Mouse (Mus musculus) heart, postnatal 0 days (tissue): ENCODE data around the gene Gpr153.

Experiments used
- CTCF ChIP-seq: IDR thresholded peaks from 2 replicates; pipeline ENCODE4 v1.5.1; 2016; ENCODE audit warnings: antibody characterized with exemption, control low read depth, low read depth
- EP300 ChIP-seq: IDR thresholded peaks from 2 replicates; pipeline ENCODE4 v1.6.1; 2016; ENCODE audit warnings: antibody characterized with exemption, low read depth

GRCm38 (mm10) chr4:152296371-152296770 lies 22.3 kb downstream of the Gpr153 start:
- TF ChIP-seq CTCF: no peak
- no peak for TF ChIP-seq EP300
